ENCODE assay signal across 26 mouse cellular contexts in the genomic region with DNA sequence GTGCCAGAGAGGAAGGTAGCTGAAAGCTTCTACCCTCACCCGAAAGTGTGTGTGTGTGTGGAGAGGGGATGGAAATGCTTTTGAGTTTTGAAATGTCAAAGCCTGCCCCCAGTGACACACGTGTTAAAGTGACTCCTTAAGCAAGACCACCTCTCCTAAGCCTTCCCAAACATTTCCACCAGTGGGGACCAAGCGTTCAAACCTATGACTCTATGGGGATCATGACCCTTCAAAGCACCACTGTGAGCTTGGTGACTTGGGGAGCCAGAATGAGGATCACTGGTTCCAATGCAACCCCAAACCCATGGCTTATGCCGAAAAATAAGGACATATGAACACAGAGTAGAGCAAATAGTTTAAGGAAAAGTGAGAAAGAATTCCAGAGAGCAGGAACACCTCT. TPM values are rescaled to one million over a fixed set of nuclear protein-coding genes. Genes with fewer than 3 reads are reported as not detected.
DNase-seq lines count a peak whose midpoint lies in the region; ATAC-seq and TF ChIP-seq lines count a peak whose summit lies in the region.
"Had no signal": no experiment of that assay in that cellular context is flagged by ENCODE, and none has a peak within 500 bp of the region (broad histone marks: within the 10 kb centered on the region; RNA-seq: fewer than 3 reads in every experiment).

No protein-coding gene starts in this region.

- TF ChIP-seq CTCF in kidney, adult 2 months (conservative IDR thresholded peaks at IDR 0.05; ENCODE audit: insufficient read depth, insufficient read length, low read depth, low read length), result no peak
- TF ChIP-seq CTCF in liver, postnatal 0 days (IDR thresholded peaks at IDR 0.05; ENCODE audit: low read depth), result no peak

- H3K27ac ChIP-seq in kidney, adult 2 months (ENCODE audit: insufficient read depth, low read depth, low read length), result peak overlapping the region; percentile 87
- peak overlapping the region; percentile 6; the same call in 1 of the 2 replicates for H3K27ac ChIP-seq in liver, embryonic 16.5 days (ENCODE audit: low read length)
- H3K27ac ChIP-seq in liver, postnatal 0 days (ENCODE audit: low read depth), result peak overlapping the region; percentile 77
- H3K27ac ChIP-seq: embryonic facial prominence, embryonic 10.5 days; embryonic facial prominence, embryonic 13.5 days; forebrain, embryonic 12.5 days; forebrain, embryonic 15.5 days; heart, embryonic 13.5 days; hindbrain, embryonic 12.5 days; hindbrain, embryonic 15.5 days had no signal

- 98% methylated on average over 4 of the region's 4 CpGs for WGBS in kidney, adult 2 months
- WGBS in liver, embryonic 16.5 days (ENCODE audit: insufficient replicate concordance), result 62% methylated on average over 4 of the region's 4 CpGs
- WGBS in liver, postnatal 0 days (ENCODE audit: insufficient replicate concordance), result 77% methylated on average over 4 of the region's 4 CpGs

- H3K4me2 ChIP-seq in liver, embryonic 16.5 days (ENCODE audit: low read depth, low read length), result no peak overlapping the region
- H3K4me2 ChIP-seq in liver, postnatal 0 days (ENCODE audit: low read depth, low read length), result no peak overlapping the region
- H3K4me2 ChIP-seq: embryonic facial prominence, embryonic 13.5 days; forebrain, embryonic 12.5 days; forebrain, embryonic 15.5 days; heart, embryonic 13.5 days; hindbrain, embryonic 12.5 days; hindbrain, embryonic 15.5 days had no signal

- no peak for ATAC-seq in liver, embryonic 16.5 days (ENCODE audit: low read depth)
- no peak for ATAC-seq in liver, postnatal 0 days
- ATAC-seq: activated CD4-positive, CD25-positive, alpha-beta regulatory T cell, adult 4 months; forebrain, embryonic 15.5 days had no signal

- TF ChIP-seq EP300 in liver, postnatal 0 days (IDR thresholded peaks at IDR 0.05; ENCODE audit: low read depth), result no peak

- no peaks in the 10 kb centered on the region for H3K27me3 ChIP-seq in kidney, adult 2 months (replicated peaks; ENCODE audit: control insufficient read depth, insufficient read depth, low read length)
- no peaks in the 10 kb centered on the region for H3K27me3 ChIP-seq in liver, embryonic 16.5 days (ENCODE audit: control insufficient read depth, insufficient read depth, low read depth, low read length)
- H3K27me3 ChIP-seq in liver, postnatal 0 days (ENCODE audit: insufficient read depth, low read length), result no peaks in the 10 kb centered on the region
- H3K27me3 ChIP-seq: embryonic facial prominence, embryonic 13.5 days; forebrain, embryonic 15.5 days; heart, embryonic 13.5 days; hindbrain, embryonic 12.5 days; hindbrain, embryonic 15.5 days had no signal

- H3K36me3 ChIP-seq in kidney, adult 2 months (ENCODE audit: control insufficient read depth, insufficient read depth, low read length), result no peaks in the 10 kb centered on the region
- no peaks in the 10 kb centered on the region for H3K36me3 ChIP-seq in liver, embryonic 16.5 days (ENCODE audit: control insufficient read depth, insufficient read depth)
- no peaks in the 10 kb centered on the region for H3K36me3 ChIP-seq in liver, postnatal 0 days (replicated peaks; ENCODE audit: insufficient read depth, low read length)
- H3K36me3 ChIP-seq: embryonic facial prominence, embryonic 10.5 days; embryonic facial prominence, embryonic 13.5 days; forebrain, embryonic 12.5 days; forebrain, embryonic 15.5 days; heart, embryonic 13.5 days; hindbrain, embryonic 12.5 days; hindbrain, embryonic 15.5 days had no signal

- H3K4me3 ChIP-seq in kidney, adult 2 months (ENCODE audit: insufficient read depth, low read depth, low read length), result no peak overlapping the region
- no peak overlapping the region for H3K4me3 ChIP-seq in liver, embryonic 16.5 days (ENCODE audit: low read depth, low read length)
- no peak overlapping the region for H3K4me3 ChIP-seq in liver, postnatal 0 days (ENCODE audit: low read depth, low read length)
- H3K4me3 ChIP-seq: embryonic facial prominence, embryonic 10.5 days; embryonic facial prominence, embryonic 13.5 days; erythroblast, embryonic 14.5 days; forebrain, embryonic 12.5 days; forebrain, embryonic 15.5 days; heart, embryonic 13.5 days; hindbrain, embryonic 12.5 days; hindbrain, embryonic 15.5 days had no signal

- intact Hi-C loops in heart, postnatal 14 days (cut with DNase I), result no loop called here

- peak; percentile 76 for DNase-seq in heart, adult 11 months
- DNase-seq in heart, postnatal 14 days, result no peak
- no peak for DNase-seq in kidney, adult 2 months
- DNase-seq in kidney, adult 8-10 months, result no peak
- no peak for DNase-seq in liver
- DNase-seq in liver, postnatal 0 days, result no peak
- DNase-seq: adrenal gland, adult 8-10 months; adrenal gland, postnatal 25 days; cerebellum, adult 11-12 months; cerebellum, adult 8-10 months; cerebellum, postnatal 10 days; cerebellum, postnatal 36 days; embryo, embryonic 11 days; gastrocnemius, postnatal 10 days; gastrocnemius, postnatal 36 days had no signal

- H3K4me1 ChIP-seq in kidney, adult 2 months (ENCODE audit: control insufficient read depth, insufficient read depth, low read length), result peaks cover 35% of the 10 kb centered on the region
- H3K4me1 ChIP-seq in liver, embryonic 16.5 days (ENCODE audit: control insufficient read depth, low read depth, low read length), result peaks cover 3% of the 10 kb centered on the region
- peaks cover 48% of the 10 kb centered on the region for H3K4me1 ChIP-seq in liver, postnatal 0 days (ENCODE audit: insufficient read depth)
- H3K4me1 ChIP-seq: embryonic facial prominence, embryonic 10.5 days; embryonic facial prominence, embryonic 13.5 days; forebrain, embryonic 12.5 days; forebrain, embryonic 15.5 days; hindbrain, embryonic 12.5 days; hindbrain, embryonic 15.5 days had no signal

- TF ChIP-seq POLR2A in kidney, adult 2 months (IDR thresholded peaks at IDR 0.05; ENCODE audit: low read depth, low read length), result no peak

- H3K9me3 ChIP-seq in liver, embryonic 16.5 days (replicated peaks; ENCODE audit: control insufficient read depth, low read length), result no peaks in the 10 kb centered on the region
- no peaks in the 10 kb centered on the region for H3K9me3 ChIP-seq in liver, postnatal 0 days (ENCODE audit: low read length)
- H3K9me3 ChIP-seq: embryonic facial prominence, embryonic 10.5 days; embryonic facial prominence, embryonic 13.5 days; forebrain, embryonic 12.5 days; forebrain, embryonic 15.5 days; heart, embryonic 13.5 days; hindbrain, embryonic 12.5 days; hindbrain, embryonic 15.5 days had no signal

- H3K9ac ChIP-seq in liver, embryonic 16.5 days (ENCODE audit: low read depth, low read length), result no peak overlapping the region
- no peak overlapping the region for H3K9ac ChIP-seq in liver, postnatal 0 days (replicated peaks)
- H3K9ac ChIP-seq: embryonic facial prominence, embryonic 13.5 days; forebrain, embryonic 12.5 days; forebrain, embryonic 15.5 days; heart, embryonic 13.5 days; hindbrain, embryonic 12.5 days; hindbrain, embryonic 15.5 days had no signal

RNA-seq across cellular contexts. Expression of gene Pctp, which starts 6.3 kb away (rescaled TPM):
- total RNA-seq in heart, postnatal 14 days (2021), result 1 to 10 TPM; 4.0 to 4.1 TPM
- 8.7 and 12.3 TPM in 2 replicates for polyA plus RNA-seq in kidney, adult 2 months (2012; rRNA removed)
- 15.2 and 17.5 TPM in 2 replicates for polyA plus RNA-seq in liver, embryonic 16.5 days (2015; fragmentation: Nextera tagmentation; extraction: Ambion mirVana)
- polyA plus RNA-seq in liver, postnatal 0 days (2015; fragmentation: Nextera tagmentation; extraction: Ambion mirVana), result 67.2 and 68.4 TPM in 2 replicates

RNA-seq across cellular contexts. Expression of gene Tmem100, which starts 33.7 kb away (rescaled TPM):
- total RNA-seq in heart, postnatal 14 days (2021), result 10 to 100 TPM; 28.2 to 32.1 TPM
- 1.5 and 1.8 TPM in 2 replicates for polyA plus RNA-seq in kidney, adult 2 months (2012; rRNA removed)
- polyA plus RNA-seq in liver, embryonic 16.5 days (2015; fragmentation: Nextera tagmentation; extraction: Ambion mirVana), result 0.45 and 0.55 TPM in 2 replicates
- polyA plus RNA-seq in liver, postnatal 0 days (2015; fragmentation: Nextera tagmentation; extraction: Ambion mirVana), result 0.99 and 1.2 TPM in 2 replicates
- total RNA-seq: hematopoietic stem cell, adult 5-6 weeks had no signal
- polyA plus RNA-seq: activated CD4-positive, CD25-positive, alpha-beta regulatory T cell, adult 4 months; erythroblast, embryonic 14.5 days had no signal

Comparison
In these comparisons a context has a peak if more than half of its experiments do, and no peak if none do; other contexts are left out.
1. H3K27ac ChIP-seq: peak in every context shown above with its lines; median percentile 87 in kidney, adult 2 months; 77 in liver, postnatal 0 days; 6 in liver, embryonic 16.5 days.